Mouse (Mus musculus): Measurements from ENCODE around the gene Map2k6. TPM values are rescaled to one million over a fixed set of nuclear protein-coding genes. Genes with fewer than 3 reads are reported as not detected.

Map2k6 gene
- polyA plus RNA-seq, 2 experiments: 2.8 to 3.6 TPM

- Histone ChIP-seq H3K9me3 (ENCODE audit: control insufficient read depth, low read length) (no peaks in the 10 kb centered on the region), H3K27me3 (ENCODE audit: control insufficient read depth, insufficient read depth, low read length) (no peaks in the 10 kb centered on the region), H3K27ac (no peak overlapping the region), H3K4me2 (ENCODE audit: low read depth) (no peak overlapping the region), H3K4me1 (replicated peaks; ENCODE audit: control insufficient read depth in 2 of 2, insufficient read depth in 2 of 2, low read length in 1 of 2) (no peaks in the 10 kb centered on the region), H3K4me3 (ENCODE audit: insufficient read depth in 1 of 2, low read depth in 2 of 2, low read length in 2 of 2) (no peak overlapping the region), H3K9ac (replicated peaks) (no peak overlapping the region), H3K36me3 (replicated peaks; ENCODE audit: control insufficient read depth, insufficient read depth, low read depth) (no peaks in the 10 kb centered on the region)
- no peak for ATAC-seq (ENCODE audit: insufficient read depth)
- WGBS (ENCODE audit: insufficient replicate concordance): 61% methylated on average over 7 of the region's 7 CpGs
- no peak for TF ChIP-seq EP300 (IDR thresholded peaks at IDR 0.05; ENCODE audit: low read depth)
- TF ChIP-seq CTCF (IDR thresholded peaks at IDR 0.05; ENCODE audit: low read depth): no peak
- no peak for DNase-seq (ENCODE audit: low read depth in 3 of 3, low spot score in 3 of 3)
These were observed 132.2 kb downstream of the Map2k6 start for GRCm38 (mm10) chr11:110531087-110531486.

GRCm38 (mm10) chr11:110534856-110535255, 135.9 kb downstream of the Map2k6 start:
- Histone ChIP-seq H3K27ac (no peak overlapping the region), H3K4me2 (ENCODE audit: low read depth) (no peak overlapping the region), H3K9me3 (ENCODE audit: control insufficient read depth, low read length) (no peaks in the 10 kb centered on the region), H3K4me1 (replicated peaks; ENCODE audit: control insufficient read depth in 2 of 2, insufficient read depth in 2 of 2, low read length in 1 of 2) (0 out of 4 replicates have a peak, but pooled peaks cover 0 to 3% of the 10 kb centered on the region in 2 experiments), H3K27me3 (ENCODE audit: control insufficient read depth, insufficient read depth, low read length) (no peaks in the 10 kb centered on the region), H3K9ac (replicated peaks) (no peak overlapping the region), H3K4me3 (ENCODE audit: insufficient read depth in 1 of 2, low read depth in 2 of 2, low read length in 2 of 2) (no peak overlapping the region), H3K36me3 (replicated peaks; ENCODE audit: control insufficient read depth, insufficient read depth, low read depth) (no peaks in the 10 kb centered on the region)
- WGBS (ENCODE audit: insufficient replicate concordance): 68% methylated on average over 4 of the region's 4 CpGs
- no peak for DNase-seq (ENCODE audit: low read depth in 3 of 3, low spot score in 3 of 3)
- TF ChIP-seq CTCF (IDR thresholded peaks at IDR 0.05; ENCODE audit: low read depth): no peak
- TF ChIP-seq EP300 (IDR thresholded peaks at IDR 0.05; ENCODE audit: low read depth): no peak
- no peak for ATAC-seq (ENCODE audit: insufficient read depth)

- TF ChIP-seq EP300 (IDR thresholded peaks at IDR 0.05; ENCODE audit: low read depth) (no peak), CTCF (IDR thresholded peaks at IDR 0.05; ENCODE audit: low read depth) (peak; percentile 22; the same call in 1 of the 2 replicates)
- H3K36me3 ChIP-seq (replicated peaks; ENCODE audit: control insufficient read depth, insufficient read depth, low read depth): no peaks in the 10 kb centered on the region
- DNase-seq (ENCODE audit: low read depth in 3 of 3, low spot score in 3 of 3): no peak
These were observed 137.6 kb downstream of the Map2k6 start for GRCm38 (mm10) chr11:110536533-110536932.

DNA sequence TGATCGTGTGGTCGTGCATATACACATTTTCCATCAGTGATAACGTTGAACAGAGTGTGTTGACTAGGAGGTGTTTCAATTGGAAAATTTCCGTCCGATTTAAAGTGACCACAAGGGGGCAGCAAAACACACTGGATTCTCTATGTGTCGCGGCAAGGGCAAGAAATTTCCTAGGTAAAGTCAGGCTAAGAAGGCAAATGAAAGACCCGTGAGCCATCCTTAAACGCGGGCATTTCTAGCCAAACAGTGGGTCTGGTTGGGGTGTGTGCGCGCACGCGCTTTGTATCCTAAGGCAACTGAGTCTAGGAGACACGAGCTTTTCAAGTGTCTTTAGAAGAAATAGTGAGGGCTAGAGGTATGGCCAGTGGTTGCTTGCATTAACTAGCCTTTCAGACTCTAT, 138.7 kb downstream of the Map2k6 start:
- Histone ChIP-seq H3K27me3 (ENCODE audit: control insufficient read depth, insufficient read depth, low read length) (no peaks in the 10 kb centered on the region), H3K36me3 (replicated peaks; ENCODE audit: control insufficient read depth, insufficient read depth, low read depth) (no peaks in the 10 kb centered on the region), H3K27ac (no peak overlapping the region), H3K9me3 (ENCODE audit: control insufficient read depth, low read length) (no peaks in the 10 kb centered on the region), H3K4me3 (ENCODE audit: insufficient read depth in 1 of 2, low read depth in 2 of 2, low read length in 2 of 2) (peak overlapping the region in 1 of 2 experiments; percentile 42; a peak in 1 of 4 replicates), H3K4me2 (ENCODE audit: low read depth) (peak overlapping the region; percentile 43), H3K4me1 (replicated peaks; ENCODE audit: control insufficient read depth in 2 of 2, insufficient read depth in 2 of 2, low read length in 1 of 2) (0 out of 4 replicates have a peak, but pooled peaks cover 0 to 3% of the 10 kb centered on the region in 2 experiments), H3K9ac (replicated peaks) (no peak overlapping the region)
- no peak for TF ChIP-seq EP300 (IDR thresholded peaks at IDR 0.05; ENCODE audit: low read depth)
- TF ChIP-seq CTCF (IDR thresholded peaks at IDR 0.05; ENCODE audit: low read depth): peak; percentile 83
- ATAC-seq (ENCODE audit: insufficient read depth) (peak; percentile 45; the same call in 1 of the 2 replicates), DNase-seq (ENCODE audit: low read depth in 3 of 3, low spot score in 3 of 3) (peak; percentile 30 to 44 (median 40))
- 5% methylated on average over 15 of the region's 15 CpGs for WGBS (ENCODE audit: insufficient replicate concordance)

More at GRCm38 (mm10) chr11:110536533-110536932, 137.6 kb downstream of the Map2k6 start:
- Histone ChIP-seq H3K27ac (no peak overlapping the region), H3K27me3 (ENCODE audit: control insufficient read depth, insufficient read depth, low read length) (no peaks in the 10 kb centered on the region), H3K4me2 (ENCODE audit: low read depth) (no peak overlapping the region), H3K9me3 (ENCODE audit: control insufficient read depth, low read length) (no peaks in the 10 kb centered on the region), H3K4me3 (ENCODE audit: insufficient read depth in 1 of 2, low read depth in 2 of 2, low read length in 2 of 2) (no peak overlapping the region), H3K4me1 (replicated peaks; ENCODE audit: control insufficient read depth in 2 of 2, insufficient read depth in 2 of 2, low read length in 1 of 2) (0 out of 4 replicates have a peak, but pooled peaks cover 0 to 3% of the 10 kb centered on the region in 2 experiments), H3K9ac (replicated peaks) (no peak overlapping the region)
- ATAC-seq (ENCODE audit: insufficient read depth): no peak
- whole genome bisulfite sequencing (ENCODE audit: insufficient replicate concordance): 72% methylated on average over 2 of the region's 2 CpGs

DNA sequence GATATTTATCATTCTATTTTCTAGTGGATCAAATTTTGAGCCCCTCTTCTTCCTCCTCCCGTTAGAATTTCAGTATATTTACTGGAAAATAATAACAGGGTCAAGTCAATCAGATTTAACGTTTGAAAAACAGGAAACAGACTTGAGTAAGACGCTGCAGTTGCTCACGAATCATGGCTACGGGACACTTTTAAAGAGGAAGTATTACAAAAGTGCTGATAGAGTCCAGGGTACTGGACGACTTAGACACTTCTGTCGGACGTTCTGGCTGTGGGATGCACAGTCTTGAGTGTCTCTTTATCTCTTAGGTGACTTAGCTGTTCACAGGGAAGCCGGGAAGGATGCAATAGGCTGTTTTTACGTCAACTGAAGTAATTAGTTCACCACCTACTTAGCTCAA, 139.3 kb downstream of the Map2k6 start:
- Histone ChIP-seq H3K27ac (no peak overlapping the region), H3K4me3 (ENCODE audit: insufficient read depth in 1 of 2, low read depth in 2 of 2, low read length in 2 of 2) (no peak overlapping the region), H3K9ac (replicated peaks) (no peak overlapping the region), H3K4me2 (ENCODE audit: low read depth) (peak overlapping the region; percentile 43; the same call in 1 of the 2 replicates), H3K9me3 (ENCODE audit: control insufficient read depth, low read length) (no peaks in the 10 kb centered on the region), H3K27me3 (ENCODE audit: control insufficient read depth, insufficient read depth, low read length) (no peaks in the 10 kb centered on the region), H3K36me3 (replicated peaks; ENCODE audit: control insufficient read depth, insufficient read depth, low read depth) (no peaks in the 10 kb centered on the region), H3K4me1 (replicated peaks; ENCODE audit: control insufficient read depth in 2 of 2, insufficient read depth in 2 of 2, low read length in 1 of 2) (0 out of 4 replicates have a peak, but pooled peaks cover 0 to 3% of the 10 kb centered on the region in 2 experiments)
- WGBS (ENCODE audit: insufficient replicate concordance): 11% methylated on average over 10 of the region's 10 CpGs
- no peak for TF ChIP-seq CTCF (IDR thresholded peaks at IDR 0.05; ENCODE audit: low read depth)
- no peak for TF ChIP-seq EP300 (IDR thresholded peaks at IDR 0.05; ENCODE audit: low read depth)
- DNase-seq (ENCODE audit: low read depth in 3 of 3, low spot score in 3 of 3): no peak
- ATAC-seq (ENCODE audit: insufficient read depth): 0 out of 2 replicates have a peak, but pooled peaks have one; percentile 33
